In genomic region chr17:34840736-34841307, GRCm38 (mm10) we compare ENCODE assay signal across 24 mouse cellular contexts. TPM values are rescaled to one million over a fixed set of nuclear protein-coding genes. Genes with fewer than 3 reads are reported as not detected.
DNase-seq lines count a peak whose midpoint lies in the region; ATAC-seq lines count a peak whose summit lies in the region.
"Had no signal": no experiment of that assay in that cellular context is flagged by ENCODE, and none has a peak within 500 bp of the region (broad histone marks: within the 10 kb centered on the region; RNA-seq: fewer than 3 reads in every experiment).

No protein-coding gene starts in this region.

- H3K36me3 ChIP-seq in heart, embryonic 12.5 days: peaks cover 74% of the 10 kb centered on the region
- H3K36me3 ChIP-seq in liver, embryonic 15.5 days (replicated peaks): peaks cover 73% of the 10 kb centered on the region
- H3K36me3 ChIP-seq in midbrain, embryonic 15.5 days (replicated peaks): peaks cover 62% of the 10 kb centered on the region

- WGBS in heart, embryonic 12.5 days: 83% methylated on average over 6 of the region's 6 CpGs
- 71% methylated on average over 6 of the region's 6 CpGs for WGBS in liver, embryonic 15.5 days (ENCODE audit: insufficient replicate concordance)
- 92% methylated on average over 6 of the region's 6 CpGs for WGBS in midbrain, embryonic 15.5 days

- DNase-seq in heart, adult 18-20 months: no peak
- peak; percentile 71 for DNase-seq in adipocyte (ENCODE audit: low spot score)
- DNase-seq in c-Kit-positive CD71-positive TER-119-positive erythroid progenitor cells, embryonic 14.5 days (ENCODE audit: low spot score): peak; percentile 32
- DNase-seq in T-cell, adult 2 months (ENCODE audit: low spot score): no peak
- DNase-seq: adrenal gland, postnatal 36 days; cerebellum, adult 11 months; cerebellum, adult 9-11 months; kidney, postnatal 25 days; layer of hippocampus, postnatal 36 days; lung, adult 2 months; lung, postnatal 14 days; thymus, postnatal 25 days had no signal

- ATAC-seq in heart, embryonic 12.5 days (ENCODE audit: insufficient number of reproducible peaks, low FRiP score): peak; percentile 46; the same call in 1 of the 2 replicates
- peak; percentile 5; the same call in 1 of the 2 replicates for ATAC-seq in liver, embryonic 15.5 days (ENCODE audit: insufficient read depth)
- no peak for ATAC-seq in midbrain, embryonic 15.5 days (replicated peaks)
- ATAC-seq: forebrain, embryonic 14.5 days had no signal

- H3K4me3 ChIP-seq in heart, embryonic 12.5 days: no peak overlapping the region
- H3K4me3 ChIP-seq in liver, embryonic 15.5 days (replicated peaks): no peak overlapping the region
- no peak overlapping the region for H3K4me3 ChIP-seq in midbrain, embryonic 15.5 days
- H3K4me3 ChIP-seq: heart, embryonic 15.5 days; hindbrain, embryonic 15.5 days; midbrain, embryonic 12.5 days; stomach, embryonic 15.5 days had no signal

- H3K27me3 ChIP-seq in heart, embryonic 12.5 days (replicated peaks): no peaks in the 10 kb centered on the region
- no peaks in the 10 kb centered on the region for H3K27me3 ChIP-seq in liver, embryonic 15.5 days
- no peaks in the 10 kb centered on the region for H3K27me3 ChIP-seq in midbrain, embryonic 15.5 days (replicated peaks)
- H3K27me3 ChIP-seq: heart, embryonic 15.5 days; hindbrain, embryonic 15.5 days; limb, embryonic 12.5 days; midbrain, embryonic 12.5 days; stomach, embryonic 15.5 days had no signal

- H3K4me1 ChIP-seq in heart, embryonic 12.5 days (replicated peaks): peaks cover 22% of the 10 kb centered on the region
- peaks cover 45% of the 10 kb centered on the region for H3K4me1 ChIP-seq in liver, embryonic 15.5 days (replicated peaks)
- H3K4me1 ChIP-seq in midbrain, embryonic 15.5 days: peaks cover 21% of the 10 kb centered on the region

- H3K9ac ChIP-seq in heart, embryonic 12.5 days: no peak overlapping the region
- H3K9ac ChIP-seq in liver, embryonic 15.5 days: peak overlapping the region; percentile 30; the same call in 1 of the 2 replicates
- no peak overlapping the region for H3K9ac ChIP-seq in midbrain, embryonic 15.5 days
- H3K9ac ChIP-seq: heart, embryonic 15.5 days; hindbrain, embryonic 15.5 days; limb, embryonic 12.5 days; midbrain, embryonic 12.5 days; stomach, embryonic 15.5 days had no signal

- H3K4me2 ChIP-seq in heart, embryonic 12.5 days: 0 out of 2 replicates have a peak overlapping the region, but pooled peaks have one; percentile 10
- H3K4me2 ChIP-seq in liver, embryonic 15.5 days: 0 out of 2 replicates have a peak overlapping the region, but pooled peaks have one; percentile 25
- no peak overlapping the region for H3K4me2 ChIP-seq in midbrain, embryonic 15.5 days
- H3K4me2 ChIP-seq: heart, embryonic 15.5 days; hindbrain, embryonic 15.5 days; limb, embryonic 12.5 days; midbrain, embryonic 12.5 days; stomach, embryonic 15.5 days had no signal

- H3K9me3 ChIP-seq in heart, embryonic 12.5 days (replicated peaks): no peaks in the 10 kb centered on the region
- H3K9me3 ChIP-seq in liver, embryonic 15.5 days (replicated peaks): no peaks in the 10 kb centered on the region
- no peaks in the 10 kb centered on the region for H3K9me3 ChIP-seq in midbrain, embryonic 15.5 days
- H3K9me3 ChIP-seq: heart, embryonic 15.5 days; hindbrain, embryonic 15.5 days; limb, embryonic 12.5 days; midbrain, embryonic 12.5 days; stomach, embryonic 15.5 days had no signal

- no peak overlapping the region for H3K27ac ChIP-seq in heart, embryonic 12.5 days (ENCODE audit: poor library complexity, severe bottlenecking)
- H3K27ac ChIP-seq in liver, embryonic 15.5 days (replicated peaks): peak overlapping the region; percentile 65
- H3K27ac ChIP-seq in midbrain, embryonic 15.5 days: no peak overlapping the region
- H3K27ac ChIP-seq: heart, embryonic 15.5 days; hindbrain, embryonic 15.5 days; limb, embryonic 12.5 days; midbrain, embryonic 12.5 days; stomach, embryonic 15.5 days had no signal

RNA-seq across cellular contexts. Expression of gene Dxo, which starts 4.0 kb away (rescaled TPM):
- polyA plus RNA-seq in heart, embryonic 12.5 days (2016; fragmentation: Nextera tagmentation; extraction: Ambion mirVana): 37.2 and 39.9 TPM in 2 replicates
- total RNA-seq in heart, adult 18-20 months (2021): 10 to 100 TPM in 1 of 2 experiments, 1 to 10 TPM in 1; 9.8 to 13.3 TPM
- 29.8 and 31.2 TPM in 2 replicates for polyA plus RNA-seq in liver, embryonic 15.5 days (2015; fragmentation: Nextera tagmentation; extraction: Ambion mirVana)
- polyA plus RNA-seq in midbrain, embryonic 15.5 days (2015; fragmentation: Nextera tagmentation; extraction: Ambion mirVana): 75.0 and 79.1 TPM in 2 replicates

RNA-seq across cellular contexts. Expression of gene Stk19, which starts 4.1 kb away (rescaled TPM):
- 18.2 and 19.6 TPM in 2 replicates for polyA plus RNA-seq in heart, embryonic 12.5 days (2016; fragmentation: Nextera tagmentation; extraction: Ambion mirVana)
- total RNA-seq in heart, adult 18-20 months (2021): 1 to 10 TPM; 8.5 to 9.5 TPM
- 12.0 and 14.1 TPM in 2 replicates for polyA plus RNA-seq in liver, embryonic 15.5 days (2015; fragmentation: Nextera tagmentation; extraction: Ambion mirVana)
- polyA plus RNA-seq in midbrain, embryonic 15.5 days (2015; fragmentation: Nextera tagmentation; extraction: Ambion mirVana): 41.2 and 50.4 TPM in 2 replicates

RNA-seq across cellular contexts. Expression of gene Skiv2l, which starts 9.2 kb away (rescaled TPM):
- 35.3 and 39.5 TPM in 2 replicates for polyA plus RNA-seq in heart, embryonic 12.5 days (2016; fragmentation: Nextera tagmentation; extraction: Ambion mirVana)
- 10 to 100 TPM; 20.5 to 21.0 TPM for total RNA-seq in heart, adult 18-20 months (2021)
- polyA plus RNA-seq in liver, embryonic 15.5 days (2015; fragmentation: Nextera tagmentation; extraction: Ambion mirVana): 24.5 and 29.2 TPM in 2 replicates
- 67.4 and 73.8 TPM in 2 replicates for polyA plus RNA-seq in midbrain, embryonic 15.5 days (2015; fragmentation: Nextera tagmentation; extraction: Ambion mirVana)

RNA-seq across cellular contexts. Expression of gene Nelfe, which starts 9.4 kb away (rescaled TPM):
- 73.7 and 81.3 TPM in 2 replicates for polyA plus RNA-seq in heart, embryonic 12.5 days (2016; fragmentation: Nextera tagmentation; extraction: Ambion mirVana)
- total RNA-seq in heart, adult 18-20 months (2021): 10 to 100 TPM; 14.4 to 15.2 TPM
- 45.6 and 46.7 TPM in 2 replicates for polyA plus RNA-seq in liver, embryonic 15.5 days (2015; fragmentation: Nextera tagmentation; extraction: Ambion mirVana)
- 76.3 and 82.3 TPM in 2 replicates for polyA plus RNA-seq in midbrain, embryonic 15.5 days (2015; fragmentation: Nextera tagmentation; extraction: Ambion mirVana)

RNA-seq across cellular contexts. Expression of gene Cfb, which starts 21.5 kb away (rescaled TPM):
- polyA plus RNA-seq in heart, embryonic 12.5 days (2016; fragmentation: Nextera tagmentation; extraction: Ambion mirVana): 1.1 and 2.2 TPM in 2 replicates
- total RNA-seq in heart, adult 18-20 months (2021): 10 to 100 TPM in 1 of 2 experiments, 1 to 10 TPM in 1; 3.3 to 13.7 TPM
- polyA plus RNA-seq in liver, embryonic 15.5 days (2015; fragmentation: Nextera tagmentation; extraction: Ambion mirVana): 281 and 374 TPM in 2 replicates
- 2.6 and 3.3 TPM in 2 replicates for polyA plus RNA-seq in midbrain, embryonic 15.5 days (2015; fragmentation: Nextera tagmentation; extraction: Ambion mirVana)
- total RNA-seq: common myeloid progenitor, adult 5-6 weeks; hematopoietic stem cell, adult 5-6 weeks; megakaryocyte progenitor cell, adult 5-6 weeks had no signal

Comparison
In these comparisons a context has a peak if more than half of its experiments do, and no peak if none do; other contexts are left out.
1. DNase-seq: peak in adipocyte (single experiment) and c-Kit-positive CD71-positive TER-119-positive erythroid progenitor cells, embryonic 14.5 days (single experiment); none in heart, adult 18-20 months (0 of 2) and T-cell, adult 2 months (single experiment).